Mouse (Mus musculus) erythroblast, adult 5-6 weeks (primary cell): ENCODE results near the gene Anapc16. TPM values are rescaled to one million over a fixed set of nuclear protein-coding genes. Genes with fewer than 3 reads are reported as not detected.

ENCODE experiments used
- ATAC-seq: replicated peaks from 2 replicates; pipeline ENCODE4 v1.8.0; 2016; ENCODE audit warnings: moderate number of reproducible peaks, mild to moderate bottlenecking, moderate TSS enrichment, inconsistent platforms; ENCODE audit not compliant: poor library complexity, low FRiP score, severe bottlenecking
- total RNA-seq, 2 experiments: library from RNA; stranded (forward) in 1 of 2; stranded (reverse) in 1 of 2; fragments of 150-400 nt in 1 of 2; fragments of 200-764, 138-1000 nt in 1 of 2; gene quantifications; 2 replicates each; pipeline versions ENCODE4 v1.2.3 to v1.2.4; 2015 to 2017; ENCODE audit warnings: low replicate concordance in 2 of 2

Gene Anapc16
- total RNA-seq, 2 experiments from 2014 or later: 16.3 to 27.5 TPM

GRCm38 (mm10) chr10:59974191-59974664 is 28.7 kb downstream of the Anapc16 start:
- ATAC-seq: no peak

GRCm38 (mm10) chr10:59973400-59973799 is 29.5 kb downstream of the Anapc16 start:
- ATAC-seq: no peak

DNA sequence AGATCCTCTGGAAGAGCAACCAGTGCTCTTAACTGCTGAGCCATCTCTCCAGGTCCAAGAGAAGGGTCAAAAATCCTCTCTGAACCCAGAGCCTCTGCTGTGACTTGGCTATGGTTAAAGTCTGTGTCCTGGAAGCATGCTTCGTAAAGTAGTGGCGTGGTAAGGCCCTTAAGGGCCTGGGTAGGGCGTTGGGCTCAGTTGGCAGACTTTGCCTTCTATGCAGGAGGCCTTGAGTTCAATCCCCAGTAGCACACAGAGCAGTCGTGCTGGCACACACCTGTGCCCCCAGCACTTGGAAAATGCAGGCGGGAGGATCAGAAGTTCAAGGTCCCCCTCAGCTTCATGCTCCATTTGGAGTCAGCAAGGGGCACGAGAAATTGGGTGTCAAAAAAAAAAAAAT is 29.9 kb downstream of the Anapc16 start:
- no peak for ATAC-seq

GRCm38 (mm10) chr10:59972534-59972933 is 30.4 kb downstream of the Anapc16 start:
- ATAC-seq: no peak

DNA sequence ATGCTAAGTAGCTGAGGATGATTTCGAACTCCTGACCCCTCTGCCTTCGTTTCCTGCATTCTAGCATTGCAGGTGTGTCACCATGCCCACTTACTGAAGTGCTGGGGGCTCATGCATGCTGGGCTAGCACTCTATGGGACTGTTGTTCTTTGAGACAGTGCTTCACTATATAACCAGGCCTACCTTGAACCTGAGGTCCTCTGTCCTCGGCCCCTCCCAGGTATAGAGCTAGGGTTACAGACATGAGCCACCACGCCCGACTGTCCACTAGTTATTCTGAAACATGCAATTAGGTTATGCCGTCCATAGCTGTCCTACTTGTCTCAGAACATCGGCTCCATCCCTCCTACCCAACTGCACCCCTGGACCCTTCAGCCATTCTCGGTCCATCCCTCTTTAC is 31.1 kb downstream of the Anapc16 start:
- no peak for ATAC-seq

DNA sequence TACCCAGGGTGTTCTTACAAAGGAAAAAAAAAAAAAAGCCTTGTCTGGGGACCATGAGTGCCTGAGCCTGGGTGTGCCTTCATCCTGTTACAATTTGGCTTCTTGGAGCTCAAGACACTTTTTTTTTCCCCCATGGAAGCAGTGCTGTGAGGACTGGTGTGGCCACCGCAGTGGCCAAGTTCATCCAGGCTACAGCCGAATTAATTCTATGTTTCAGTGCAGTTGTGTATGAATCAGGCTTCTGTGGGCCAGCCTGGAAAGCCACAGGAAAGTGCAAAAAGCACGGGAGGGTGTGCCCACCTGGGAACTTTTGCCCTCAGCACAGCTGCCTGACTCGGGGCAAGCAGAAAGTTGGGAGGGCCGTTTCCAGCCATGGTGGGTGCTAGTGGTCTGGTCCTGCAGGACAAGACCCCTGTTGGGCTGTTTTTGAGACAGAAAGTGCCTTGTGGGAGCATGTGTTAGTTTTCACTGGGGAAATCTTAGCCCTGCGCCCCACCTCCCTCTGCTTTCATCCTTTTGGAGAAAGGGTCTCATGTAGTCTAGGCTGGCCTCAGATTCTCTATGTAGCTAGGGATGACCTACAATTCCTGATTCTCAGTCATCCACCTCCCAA is 32.4 kb downstream of the Anapc16 start:
- ATAC-seq: no peak

DNA sequence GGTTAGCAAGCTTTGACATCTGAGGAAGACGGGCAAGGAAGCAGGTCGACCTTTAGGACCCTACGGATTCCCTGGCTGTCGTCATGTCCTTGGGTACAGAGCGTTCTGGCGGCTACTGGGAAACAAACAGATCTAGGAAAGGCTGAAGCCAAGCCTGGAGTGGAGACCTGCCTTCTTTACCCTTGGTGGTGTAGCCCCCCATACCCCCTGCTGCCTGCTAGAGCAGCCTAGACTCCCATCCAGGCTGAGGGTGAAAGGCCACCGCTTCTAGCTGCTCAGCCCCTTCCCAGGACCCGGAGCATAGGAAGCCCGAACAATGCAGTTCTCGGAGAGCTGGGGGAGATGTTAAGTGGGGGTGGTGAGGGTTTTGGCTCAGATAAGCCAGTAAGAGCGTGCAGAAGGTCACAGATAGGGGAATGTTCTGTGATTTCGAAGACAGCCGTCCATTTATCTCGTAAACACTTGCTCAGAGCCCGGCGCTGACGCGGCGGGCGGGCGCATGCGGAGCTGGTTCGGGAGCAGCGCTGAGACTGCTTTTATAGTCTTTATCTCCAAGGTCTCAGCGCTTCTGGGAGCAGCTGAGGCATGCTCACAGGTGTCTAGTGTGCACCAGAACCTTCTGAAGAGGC is 33.0 kb downstream of the Anapc16 start:
- ATAC-seq: 0 out of 2 replicates have a peak, but pooled peaks have one; percentile 28

- no peak for ATAC-seq
Measured at GRCm38 (mm10) chr10:59967309-59967942, 35.5 kb downstream of the Anapc16 start.

DNA sequence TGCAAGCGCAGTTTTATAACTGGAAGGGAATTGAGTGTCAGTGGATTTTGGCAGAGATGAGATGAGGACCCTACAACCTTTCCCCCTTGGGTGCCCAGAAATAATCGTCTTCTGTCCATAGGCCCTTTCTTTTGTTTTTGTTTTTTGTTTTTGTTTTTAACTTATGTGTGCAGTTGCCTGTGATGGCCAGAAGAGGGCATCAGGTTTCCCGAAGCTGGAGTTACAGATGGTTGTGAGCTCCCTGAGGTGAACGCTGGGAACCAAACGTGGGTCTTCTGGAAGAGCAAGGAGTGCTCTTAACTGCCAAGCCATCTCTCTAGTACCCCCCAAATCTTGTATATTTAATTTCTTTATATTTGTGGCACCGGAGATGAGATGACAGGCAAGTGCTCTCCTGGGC is 36.2 kb downstream of the Anapc16 start:
- no peak for ATAC-seq

GRCm38 (mm10) chr10:59965788-59966187 is 37.1 kb downstream of the Anapc16 start:
- ATAC-seq: no peak

- ATAC-seq: no peak
Measured at GRCm38 (mm10) chr10:59965362-59965695, 37.6 kb downstream of the Anapc16 start.

DNA sequence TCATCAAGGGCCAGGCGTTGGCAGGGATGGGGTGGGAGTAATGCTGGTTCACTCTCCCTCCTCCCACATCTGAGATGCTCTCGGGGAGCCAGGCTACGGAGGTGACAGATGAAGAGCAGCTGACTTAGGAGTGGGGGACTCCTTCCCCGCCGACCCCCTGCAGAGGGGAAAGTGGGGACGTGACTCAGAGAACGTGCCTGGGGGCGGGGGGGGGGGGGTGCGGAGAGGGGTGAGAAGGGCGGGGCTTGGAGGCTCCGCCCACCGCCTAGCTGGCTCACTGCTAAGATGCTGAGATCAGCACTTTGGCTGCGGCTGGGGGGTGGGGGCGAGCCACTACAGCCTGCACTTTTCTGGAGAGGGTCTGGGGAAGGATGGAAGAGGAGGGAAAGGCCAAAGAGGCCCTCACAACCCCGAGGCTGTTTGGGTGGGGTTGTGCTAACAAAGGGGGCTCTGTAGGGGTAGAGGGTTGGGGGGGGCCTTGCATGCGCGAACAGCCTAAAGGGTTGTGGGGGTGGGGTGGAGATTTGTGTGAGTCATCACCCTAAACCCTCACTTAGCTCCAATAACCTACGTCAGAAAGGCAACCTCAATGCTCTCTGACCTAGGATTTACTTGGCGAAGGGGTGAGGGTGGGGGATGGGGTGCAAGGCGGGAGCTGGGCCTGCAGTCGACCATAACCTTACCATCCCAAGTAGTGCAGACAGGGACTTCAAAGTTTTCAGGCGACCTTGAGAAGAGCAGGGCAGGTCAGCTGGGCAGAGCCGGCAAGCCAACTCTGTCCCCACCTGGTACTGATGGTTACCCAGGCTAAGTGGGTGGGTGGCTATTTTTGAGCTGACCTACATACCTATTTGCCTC is 38.2 kb downstream of the Anapc16 start:
- ATAC-seq: no peak

GRCm38 (mm10) chr10:59963609-59964008 is 39.3 kb downstream of the Anapc16 start:
- ATAC-seq: no peak

- no peak for ATAC-seq
Measured at GRCm38 (mm10) chr10:59959517-59959916, 43.4 kb downstream of the Anapc16 start.

GRCm38 (mm10) chr10:59958458-59958857 is 44.5 kb downstream of the Anapc16 start:
- ATAC-seq: peak; percentile 31; the same call in 1 of the 2 replicates

GRCm38 (mm10) chr10:59957171-59958149 is 45.5 kb downstream of the Anapc16 start:
- 0 out of 2 replicates have a peak, but pooled peaks have one; percentile 12 for ATAC-seq

- ATAC-seq: no peak
Measured at GRCm38 (mm10) chr10:59956681-59957080, 46.3 kb downstream of the Anapc16 start.

- no peak for ATAC-seq
Measured at GRCm38 (mm10) chr10:59953564-59954039, 49.3 kb downstream of the Anapc16 start.
